Mouse (Mus musculus) kidney, postnatal 0 days (tissue): ENCODE measurements at regions not wholly inside any gene's neighbourhood (a gene's known extent, or its start where the extent isn't known, plus 50 kb on each side); places are given as distances from the start of the nearest gene placed in this dataset.
A peak's percentile ranks its signal among the peaks of the same experiment; 100 is the strongest.

ENCODE experiments used
- ATAC-seq: fragments of 200-750 bp; cut with Nextera tagmentation; replicated peaks from 2 replicates; pipeline ENCODE4 v1.8.0; 2017; ENCODE audit warnings: low read depth, moderate number of reproducible peaks, moderate TSS enrichment, moderate library complexity; ENCODE audit not compliant: low FRiP score
- DNase-seq: peaks from one replicate; pipeline ENCODE4 v3.0.0-alpha.2; 2016; ENCODE audit warnings: low spot score
- H3K27ac ChIP-seq: fragments of 300-500 bp; sonication (generic); 2 replicates; pipeline ENCODE4 v1.5.1; 2014; ENCODE audit warnings: mild to moderate bottlenecking
- H3K27me3 ChIP-seq: fragments of 300-500 bp; sonication (generic); 2 replicates; pipeline ENCODE4 v1.6.1; 2014; ENCODE audit warnings: low read length, mixed read lengths; ENCODE audit not compliant: insufficient read depth
- H3K36me3 ChIP-seq: fragments of 300-500 bp; sonication (generic); 2 replicates; pipeline ENCODE4 v1.6.1; 2014; ENCODE audit warnings: low read length, mixed read lengths; ENCODE audit not compliant: insufficient read depth
- H3K4me1 ChIP-seq: fragments of 300-500 bp; sonication (generic); replicated peaks from 2 replicates; pipeline ENCODE4 v1.6.1; 2014; ENCODE audit warnings: antibody characterized with exemption, low read length, mixed read lengths; ENCODE audit not compliant: insufficient read depth
- H3K4me2 ChIP-seq: fragments of 300-500 bp; sonication (generic); 2 replicates; pipeline ENCODE4 v1.6.1; 2014; ENCODE audit warnings: mild to moderate bottlenecking, low read length, moderate library complexity, mixed read lengths
- H3K4me3 ChIP-seq: fragments of 300-500 bp; sonication (generic); replicated peaks from 2 replicates; pipeline ENCODE4 v1.5.1; 2014; ENCODE audit warnings: low read depth, low read length
- H3K9ac ChIP-seq: fragments of 300-500 bp; sonication (generic); 2 replicates; pipeline ENCODE4 v1.6.1; 2014; ENCODE audit warnings: low read depth, low read length
- H3K9me3 ChIP-seq: fragments of 300-500 bp; sonication (generic); replicated peaks from 2 replicates; pipeline ENCODE4 v1.6.1; 2016; ENCODE audit warnings: low read length, inconsistent platforms, mixed read lengths
- CTCF ChIP-seq: IDR thresholded peaks from 2 replicates; pipeline ENCODE4 v1.5.1; 2016; ENCODE audit warnings: antibody characterized with exemption, low read depth, mild to moderate bottlenecking, moderate library complexity
- WGBS: fragments of 180-500 bp; shearing (Covaris S2); extraction: QIAGEN DNeasy Blood & Tissue Kit; methylation state at CpG from one replicate; pipeline ENCODE4 v1.1.7; 2014; 5-methylcytosine and 5-hydroxymethylcytosine counted together

- Histone ChIP-seq H3K9me3 (no peaks in the 10 kb centered on the region), H3K27ac (peak overlapping the region; percentile 77), H3K4me2 (no peak overlapping the region), H3K4me1 (0 out of 2 replicates have a peak, but pooled peaks cover 4% of the 10 kb centered on the region), H3K9ac (no peak overlapping the region), H3K27me3 (no peaks in the 10 kb centered on the region), H3K4me3 (no peak overlapping the region), H3K36me3 (no peaks in the 10 kb centered on the region)
- no peak for TF ChIP-seq CTCF
- 30% methylated on average over 4 of the region's 4 CpGs for WGBS
- ATAC-seq (peak; percentile 46), DNase-seq (peak; percentile 8)
Observed at GRCm38 (mm10) chr2:103143985-103144384, 70.5 kb downstream of the Apip start.

GRCm38 (mm10) chr2:103144420-103144819 is 70.9 kb downstream of the Apip start:
- ATAC-seq = peak; percentile 94
- H3K4me2 ChIP-seq = no peak overlapping the region
- WGBS = 60% methylated on average over 7 of the region's 7 CpGs
- H3K36me3 ChIP-seq = no peaks in the 10 kb centered on the region
- no peak overlapping the region for H3K4me3 ChIP-seq
- peak; percentile 58 for DNase-seq
- H3K27me3 ChIP-seq = no peaks in the 10 kb centered on the region
- H3K9me3 ChIP-seq = no peaks in the 10 kb centered on the region
- 0 out of 2 replicates have a peak, but pooled peaks cover under 1% of the 10 kb centered on the region for H3K4me1 ChIP-seq
- H3K9ac ChIP-seq = no peak overlapping the region
- H3K27ac ChIP-seq = peak overlapping the region; percentile 89
- no peak for TF ChIP-seq CTCF

- no peak overlapping the region for H3K4me2 ChIP-seq
- 0 out of 2 replicates have a peak, but pooled peaks cover 3% of the 10 kb centered on the region for H3K4me1 ChIP-seq
- no peak for DNase-seq
- H3K36me3 ChIP-seq = no peaks in the 10 kb centered on the region
- no peak overlapping the region for H3K9ac ChIP-seq
- 31% methylated on average over 3 of the region's 3 CpGs for WGBS
- no peak for TF ChIP-seq CTCF
- no peaks in the 10 kb centered on the region for H3K27me3 ChIP-seq
- no peaks in the 10 kb centered on the region for H3K9me3 ChIP-seq
- no peak for ATAC-seq
- H3K27ac ChIP-seq = peak overlapping the region; percentile 89
- H3K4me3 ChIP-seq = no peak overlapping the region
Observed at GRCm38 (mm10) chr2:103145058-103145457, 71.6 kb downstream of the Apip start.

GRCm38 (mm10) chr2:103146132-103146531 is 72.7 kb downstream of the Apip start:
- H3K9ac ChIP-seq = no peak overlapping the region
- H3K9me3 ChIP-seq = no peaks in the 10 kb centered on the region
- no peak overlapping the region for H3K27ac ChIP-seq
- TF ChIP-seq CTCF = no peak
- no peak for DNase-seq
- H3K27me3 ChIP-seq = no peaks in the 10 kb centered on the region
- WGBS = 86% methylated on average over 7 of the region's 7 CpGs
- 0 out of 2 replicates have a peak, but pooled peaks cover 3% of the 10 kb centered on the region for H3K4me1 ChIP-seq
- H3K4me3 ChIP-seq = no peak overlapping the region
- H3K4me2 ChIP-seq = no peak overlapping the region
- no peaks in the 10 kb centered on the region for H3K36me3 ChIP-seq
- ATAC-seq = no peak

- no peak for ATAC-seq
- no peaks in the 10 kb centered on the region for H3K36me3 ChIP-seq
- H3K9ac ChIP-seq = no peak overlapping the region
- H3K4me3 ChIP-seq = no peak overlapping the region
- H3K4me2 ChIP-seq = no peak overlapping the region
- no peak for TF ChIP-seq CTCF
- H3K27me3 ChIP-seq = no peaks in the 10 kb centered on the region
- no peaks in the 10 kb centered on the region for H3K9me3 ChIP-seq
- H3K27ac ChIP-seq = no peak overlapping the region
- no peak for DNase-seq
- WGBS = 91% methylated on average over 1 of the region's 1 CpGs
- 0 out of 2 replicates have a peak, but pooled peaks cover 3% of the 10 kb centered on the region for H3K4me1 ChIP-seq
Observed at GRCm38 (mm10) chr2:103153261-103153660, 79.8 kb downstream of the Apip start.

- no peaks in the 10 kb centered on the region for H3K9me3 ChIP-seq
- no peak for ATAC-seq
- H3K4me1 ChIP-seq = no peaks in the 10 kb centered on the region
- no peak overlapping the region for H3K27ac ChIP-seq
- no peak overlapping the region for H3K4me2 ChIP-seq
- H3K4me3 ChIP-seq = no peak overlapping the region
- H3K36me3 ChIP-seq = no peaks in the 10 kb centered on the region
- no peak for DNase-seq
- H3K9ac ChIP-seq = no peak overlapping the region
- no peaks in the 10 kb centered on the region for H3K27me3 ChIP-seq
- no peak for TF ChIP-seq CTCF
- WGBS = 65% methylated on average over 2 of the region's 2 CpGs
Observed at GRCm38 (mm10) chr2:103167741-103168140, 94.3 kb downstream of the Apip start.

GRCm38 (mm10) chr2:103168266-103168665 is 94.8 kb downstream of the Apip start:
- no peak overlapping the region for H3K4me3 ChIP-seq
- H3K27me3 ChIP-seq = no peaks in the 10 kb centered on the region
- H3K9me3 ChIP-seq = no peaks in the 10 kb centered on the region
- TF ChIP-seq CTCF = no peak
- no peak for ATAC-seq
- H3K27ac ChIP-seq = no peak overlapping the region
- no peak overlapping the region for H3K4me2 ChIP-seq
- DNase-seq = no peak
- no peaks in the 10 kb centered on the region for H3K36me3 ChIP-seq
- H3K9ac ChIP-seq = no peak overlapping the region
- H3K4me1 ChIP-seq = no peaks in the 10 kb centered on the region
